Mouse (Mus musculus) neural tube, embryonic 11.5 days (tissue): Measurements from ENCODE around the gene Slc25a27. TPM values are rescaled to one million over a fixed set of nuclear protein-coding genes. Genes with fewer than 3 reads are reported as not detected.

ENCODE experiments used
- ATAC-seq: fragments of 200-750 bp; cut with Nextera tagmentation; 2 replicates; pipeline ENCODE4 v1.8.0; 2017; ENCODE audit warnings: moderate number of reproducible peaks, mild to moderate bottlenecking, moderate TSS enrichment, moderate library complexity; ENCODE audit not compliant: insufficient read depth, low FRiP score, low TSS enrichment
- DNase-seq: peaks from one replicate; pipeline ENCODE4 v3.0.0-alpha.2; 2015; ENCODE audit warnings: low spot score
- H3K27ac ChIP-seq: fragments of 300-500 bp; sonication (generic); 2 replicates; pipeline ENCODE4 v1.5.1; 2014; ENCODE audit warnings: low read depth, mild to moderate bottlenecking, low read length
- H3K27me3 ChIP-seq: fragments of 300-500 bp; sonication (generic); 2 replicates; pipeline ENCODE4 v1.6.1; 2014; ENCODE audit warnings: mild to moderate bottlenecking, low read length, mixed read lengths; ENCODE audit not compliant: control insufficient read depth, insufficient read depth
- H3K36me3 ChIP-seq: fragments of 300-500 bp; sonication (generic); 2 replicates; pipeline ENCODE4 v1.6.1; 2014; ENCODE audit warnings: mild to moderate bottlenecking, low read length, moderate library complexity, mixed read lengths; ENCODE audit not compliant: control insufficient read depth, insufficient read depth
- H3K4me1 ChIP-seq: fragments of 300-500 bp; sonication (generic); 2 replicates; pipeline ENCODE4 v1.6.1; 2014; ENCODE audit warnings: low read length, mixed read lengths; ENCODE audit not compliant: control insufficient read depth, insufficient read depth
- H3K4me2 ChIP-seq: fragments of 300-500 bp; sonication (generic); 2 replicates; pipeline ENCODE4 v1.6.1; 2014; ENCODE audit warnings: low read depth, mild to moderate bottlenecking, moderate library complexity
- H3K4me3 ChIP-seq: fragments of 300-500 bp; sonication (generic); 2 replicates; pipeline ENCODE4 v1.5.1; 2014; ENCODE audit warnings: low read depth, low read length
- H3K9ac ChIP-seq: fragments of 300-500 bp; sonication (generic); 2 replicates; pipeline ENCODE4 v1.6.1; 2014; ENCODE audit warnings: mild to moderate bottlenecking, low read length
- H3K9me3 ChIP-seq: fragments of 300-500 bp; sonication (generic); 2 replicates; pipeline ENCODE4 v1.6.1; 2016; ENCODE audit warnings: low read length; ENCODE audit not compliant: control insufficient read depth
- WGBS: fragments of 180-500 bp; shearing (Covaris S2); extraction: QIAGEN DNeasy Blood & Tissue Kit; methylation state at CpG from one replicate; pipeline ENCODE4 v1.1.7; 2014; 5-methylcytosine and 5-hydroxymethylcytosine counted together
- polyA plus RNA-seq: library from polyadenylated mRNA; unstranded; fragments of >200 nt; fragmentation: Nextera tagmentation; extraction: Ambion mirVana; gene quantifications from 2 replicates; pipeline ENCODE4 v1.2.1, GENCODE M21; 2014

Gene Slc25a27
- polyA plus RNA-seq, 1 experiment from 2014 or later, result 31.0 TPM

- Histone ChIP-seq H3K27ac (no peak overlapping the region), H3K27me3 (no peaks in the 10 kb centered on the region), H3K9me3 (no peaks in the 10 kb centered on the region), H3K36me3 (no peaks in the 10 kb centered on the region), H3K4me2 (no peak overlapping the region), H3K4me3 (no peak overlapping the region), H3K9ac (no peak overlapping the region), H3K4me1 (no peaks in the 10 kb centered on the region)
- 91% methylated on average over 4 of the region's 4 CpGs for WGBS
- DNase-seq, result no peak
- ATAC-seq, result no peak
Measured at GRCm38 (mm10) chr17:43637146-43637545, 29.9 kb downstream of the Slc25a27 start.

- peak overlapping the region; percentile 71 for H3K4me2 ChIP-seq
Measured at GRCm38 (mm10) chr17:43630427-43630760, 36.6 kb downstream of the Slc25a27 start.

GRCm38 (mm10) chr17:43629496-43630426 is 37.3 kb downstream of the Slc25a27 start, which contains the start of gene Tdrd6:
Gene Tdrd6 (minus strand): TSS chr17:43630299.
- Histone ChIP-seq H3K4me2 (peak within 1 kb of the TSS; percentile 71), H3K4me1 (peaks cover 9% of the 10 kb centered on the region), H3K36me3 (no peaks in the 10 kb centered on the region), H3K9ac (peak within 1 kb of the TSS; percentile 42; the same call in 1 of the 2 replicates), H3K27me3 (peaks cover 31% of the 10 kb centered on the region), H3K9me3 (no peaks in the 10 kb centered on the region), H3K4me3 (peak within 1 kb of the TSS; percentile 38), H3K27ac (no peak within 1 kb of the TSS)
- WGBS, result 3% methylated on average over 81 of the region's 83 CpGs
- DNase-seq (peak; percentile 43), ATAC-seq (peak; percentile 58)

More at GRCm38 (mm10) chr17:43630427-43630760, 36.6 kb downstream of the Slc25a27 start:
- Histone ChIP-seq H3K4me3 (peak overlapping the region; percentile 38; the same call in 1 of the 2 replicates), H3K9ac (no peak overlapping the region), H3K27me3 (peaks cover 31% of the 10 kb centered on the region), H3K9me3 (no peaks in the 10 kb centered on the region), H3K36me3 (no peaks in the 10 kb centered on the region), H3K27ac (no peak overlapping the region), H3K4me1 (peaks cover 9% of the 10 kb centered on the region)
- DNase-seq, result no peak
- WGBS, result 56% methylated on average over 13 of the region's 13 CpGs
- ATAC-seq, result no peak; the same call in 1 of the 2 replicates

GRCm38 (mm10) chr17:43629026-43629495 is 38.0 kb downstream of the Slc25a27 start:
- H3K4me1 ChIP-seq, result peaks cover 9% of the 10 kb centered on the region
- peak overlapping the region; percentile 38 for H3K4me3 ChIP-seq
- ATAC-seq (no peak), DNase-seq (no peak)
- H3K4me2 ChIP-seq, result peak overlapping the region; percentile 71
- WGBS, result 21% methylated on average over 24 of the region's 24 CpGs
- H3K27me3 ChIP-seq, result peaks cover 31% of the 10 kb centered on the region
- H3K36me3 ChIP-seq, result no peaks in the 10 kb centered on the region
- no peak overlapping the region for H3K27ac ChIP-seq
- no peaks in the 10 kb centered on the region for H3K9me3 ChIP-seq
- H3K9ac ChIP-seq, result no peak overlapping the region

- WGBS, result 93% methylated on average over 10 of the region's 10 CpGs
Measured at GRCm38 (mm10) chr17:43628246-43628645, 38.8 kb downstream of the Slc25a27 start.

GRCm38 (mm10) chr17:43622076-43622475 is 44.9 kb downstream of the Slc25a27 start:
- H3K27ac ChIP-seq, result no peak overlapping the region
- no peak overlapping the region for H3K4me3 ChIP-seq
- H3K27me3 ChIP-seq, result no peaks in the 10 kb centered on the region
- DNase-seq (no peak), ATAC-seq (no peak)
- WGBS, result 94% methylated on average over 10 of the region's 10 CpGs
- no peaks in the 10 kb centered on the region for H3K4me1 ChIP-seq
- no peak overlapping the region for H3K4me2 ChIP-seq
- H3K36me3 ChIP-seq, result no peaks in the 10 kb centered on the region
- no peaks in the 10 kb centered on the region for H3K9me3 ChIP-seq
- H3K9ac ChIP-seq, result no peak overlapping the region

More at GRCm38 (mm10) chr17:43628246-43628645, 38.8 kb downstream of the Slc25a27 start:
- ATAC-seq, result no peak
- Histone ChIP-seq H3K27ac (no peak overlapping the region), H3K9ac (no peak overlapping the region), H3K4me2 (no peak overlapping the region), H3K4me3 (no peak overlapping the region), H3K9me3 (no peaks in the 10 kb centered on the region), H3K36me3 (no peaks in the 10 kb centered on the region), H3K4me1 (peaks cover 9% of the 10 kb centered on the region), H3K27me3 (peaks cover 31% of the 10 kb centered on the region)
- no peak for DNase-seq

GRCm38 (mm10) chr17:43619156-43619555 is 47.9 kb downstream of the Slc25a27 start:
- 86% methylated on average over 9 of the region's 9 CpGs for WGBS
- ATAC-seq, result no peak

GRCm38 (mm10) chr17:43612221-43612620 is 54.8 kb downstream of the Slc25a27 start:
- Histone ChIP-seq H3K4me3 (no peak overlapping the region), H3K4me2 (no peak overlapping the region), H3K36me3 (no peaks in the 10 kb centered on the region), H3K9me3 (no peaks in the 10 kb centered on the region), H3K27ac (no peak overlapping the region), H3K4me1 (no peaks in the 10 kb centered on the region), H3K9ac (no peak overlapping the region), H3K27me3 (no peaks in the 10 kb centered on the region)
- ATAC-seq (no peak), DNase-seq (no peak)
- 77% methylated on average over 3 of the region's 3 CpGs for WGBS

More at GRCm38 (mm10) chr17:43619156-43619555, 47.9 kb downstream of the Slc25a27 start:
- no peak overlapping the region for H3K9ac ChIP-seq
- no peak overlapping the region for H3K4me2 ChIP-seq
- H3K27ac ChIP-seq, result no peak overlapping the region
- H3K9me3 ChIP-seq, result no peaks in the 10 kb centered on the region
- H3K4me3 ChIP-seq, result no peak overlapping the region
- H3K27me3 ChIP-seq, result no peaks in the 10 kb centered on the region
- H3K4me1 ChIP-seq, result no peaks in the 10 kb centered on the region
- no peaks in the 10 kb centered on the region for H3K36me3 ChIP-seq
- no peak for DNase-seq
